Mouse (Mus musculus): ENCODE results near the gene Col28a1. TPM values are rescaled to one million over a fixed set of nuclear protein-coding genes. Genes with fewer than 3 reads are reported as not detected.
"Not testable (repeated sequence)": the region's sequence is repeated elsewhere in the genome, so short reads cannot be mapped to it uniquely, and the experiment has no call there.

Col28a1 gene
- polyA plus RNA-seq, 1 experiment from 2014 or later: 0.58 TPM

- no peaks in the 10 kb centered on the region for H3K4me1 ChIP-seq
- H3K36me3 ChIP-seq: no peaks in the 10 kb centered on the region
- 0 out of 2 replicates have a peak overlapping the region, but pooled peaks have one; percentile 22 for H3K4me3 ChIP-seq
- H3K27ac ChIP-seq: no peak overlapping the region
- WGBS: 46% methylated on average over 7 of the region's 7 CpGs
- H3K27me3 ChIP-seq: no peaks in the 10 kb centered on the region
- H3K9ac ChIP-seq: no peak overlapping the region
- H3K9me3 ChIP-seq: no peaks in the 10 kb centered on the region
- peak overlapping the region; percentile 22 for H3K4me2 ChIP-seq (replicated peaks)
- no peak for ATAC-seq (ENCODE audit: insufficient number of reproducible peaks, insufficient read depth, low FRiP score, low TSS enrichment)
These were observed 208.8 kb downstream of the Col28a1 start for GRCm38 (mm10) chr6:7983646-7983979.

- not testable (repeated sequence) for H3K9ac ChIP-seq; H3K36me3 ChIP-seq; H3K9me3 ChIP-seq; H3K27ac ChIP-seq; H3K4me1 ChIP-seq; H3K27me3 ChIP-seq; ATAC-seq (ENCODE audit: insufficient number of reproducible peaks, insufficient read depth, low FRiP score, low TSS enrichment)
- 66% methylated on average over 32 of the region's 32 CpGs for WGBS
- H3K4me2 ChIP-seq (replicated peaks): peak overlapping the region; percentile 22
- H3K4me3 ChIP-seq: peak overlapping the region; percentile 22; the same call in 1 of the 2 replicates
These were observed 209.3 kb downstream of the Col28a1 start for GRCm38 (mm10) chr6:7982958-7983645.

- no peaks in the 10 kb centered on the region for H3K27me3 ChIP-seq
- H3K4me2 ChIP-seq (replicated peaks): no peak overlapping the region
- WGBS: 45% methylated on average over 5 of the region's 5 CpGs
- H3K4me3 ChIP-seq: no peak overlapping the region
- no peaks in the 10 kb centered on the region for H3K9me3 ChIP-seq
- peaks cover 5% of the 10 kb centered on the region for H3K4me1 ChIP-seq
- no peak for ATAC-seq (ENCODE audit: insufficient number of reproducible peaks, insufficient read depth, low FRiP score, low TSS enrichment)
- H3K27ac ChIP-seq: no peak overlapping the region
- no peak overlapping the region for H3K9ac ChIP-seq
- no peaks in the 10 kb centered on the region for H3K36me3 ChIP-seq
These were observed 221.2 kb downstream of the Col28a1 start for GRCm38 (mm10) chr6:7971020-7971760.

GRCm38 (mm10) chr6:7969376-7969775, 223.0 kb downstream of the Col28a1 start:
- no peak for ATAC-seq (ENCODE audit: insufficient number of reproducible peaks, insufficient read depth, low FRiP score, low TSS enrichment)
- H3K27me3 ChIP-seq: no peaks in the 10 kb centered on the region
- 75% methylated on average over 4 of the region's 4 CpGs for WGBS

GRCm38 (mm10) chr6:7965833-7966522, 226.4 kb downstream of the Col28a1 start:
- Histone ChIP-seq H3K9me3 (no peaks in the 10 kb centered on the region), H3K27me3 (no peaks in the 10 kb centered on the region), H3K4me1 (peaks cover 12% of the 10 kb centered on the region), H3K4me2 (replicated peaks) (no peak overlapping the region), H3K27ac (no peak overlapping the region), H3K9ac (no peak overlapping the region), H3K4me3 (no peak overlapping the region), H3K36me3 (no peaks in the 10 kb centered on the region)
- ATAC-seq (ENCODE audit: insufficient number of reproducible peaks, insufficient read depth, low FRiP score, low TSS enrichment): 0 out of 2 replicates have a peak, but pooled peaks have one; percentile 73
- 26% methylated on average over 11 of the region's 11 CpGs for WGBS

More at GRCm38 (mm10) chr6:7969376-7969775, 223.0 kb downstream of the Col28a1 start:
- no peak overlapping the region for H3K27ac ChIP-seq
- no peak overlapping the region for H3K4me3 ChIP-seq
- H3K4me1 ChIP-seq: peaks cover 12% of the 10 kb centered on the region
- no peak overlapping the region for H3K9ac ChIP-seq
- H3K36me3 ChIP-seq: no peaks in the 10 kb centered on the region
- no peaks in the 10 kb centered on the region for H3K9me3 ChIP-seq
- H3K4me2 ChIP-seq (replicated peaks): no peak overlapping the region

- WGBS: 88% methylated on average over 7 of the region's 7 CpGs
- no peaks in the 10 kb centered on the region for H3K36me3 ChIP-seq
- ATAC-seq (ENCODE audit: insufficient number of reproducible peaks, insufficient read depth, low FRiP score, low TSS enrichment): no peak
- H3K4me3 ChIP-seq: no peak overlapping the region
- H3K27me3 ChIP-seq: no peaks in the 10 kb centered on the region
- no peak overlapping the region for H3K27ac ChIP-seq
- no peak overlapping the region for H3K4me2 ChIP-seq (replicated peaks)
- H3K4me1 ChIP-seq: peaks cover 12% of the 10 kb centered on the region
- H3K9ac ChIP-seq: no peak overlapping the region
- H3K9me3 ChIP-seq: no peaks in the 10 kb centered on the region
These were observed 229.7 kb downstream of the Col28a1 start for GRCm38 (mm10) chr6:7962749-7963148.

GRCm38 (mm10) chr6:7952208-7952607, 240.2 kb downstream of the Col28a1 start:
- Histone ChIP-seq H3K4me3 (no peak overlapping the region), H3K4me1 (0 out of 2 replicates have a peak, but pooled peaks cover 4% of the 10 kb centered on the region), H3K9me3 (no peaks in the 10 kb centered on the region), H3K27me3 (no peaks in the 10 kb centered on the region), H3K9ac (no peak overlapping the region), H3K36me3 (no peaks in the 10 kb centered on the region), H3K4me2 (replicated peaks) (no peak overlapping the region), H3K27ac (no peak overlapping the region)
- ATAC-seq (ENCODE audit: insufficient number of reproducible peaks, insufficient read depth, low FRiP score, low TSS enrichment): no peak
- WGBS: 45% methylated on average over 2 of the region's 2 CpGs

GRCm38 (mm10) chr6:7951778-7952177, 240.6 kb downstream of the Col28a1 start:
- H3K27ac ChIP-seq: no peak overlapping the region
- H3K36me3 ChIP-seq: no peaks in the 10 kb centered on the region
- H3K9ac ChIP-seq: no peak overlapping the region
- no peaks in the 10 kb centered on the region for H3K9me3 ChIP-seq
- no peak for ATAC-seq (ENCODE audit: insufficient number of reproducible peaks, insufficient read depth, low FRiP score, low TSS enrichment)
- no peak overlapping the region for H3K4me2 ChIP-seq (replicated peaks)
- H3K4me3 ChIP-seq: no peak overlapping the region
- 0 out of 2 replicates have a peak, but pooled peaks cover 4% of the 10 kb centered on the region for H3K4me1 ChIP-seq
- no peaks in the 10 kb centered on the region for H3K27me3 ChIP-seq

Other genes with a start within 250 kb of the Col28a1 start
- gene Mios, start 16.6 kb upstream of the Col28a1 start, polyA plus RNA-seq (2016; fragmentation: Nextera tagmentation; extraction: Ambion mirVana): 31.0 and 34.7 TPM in 2 replicates
- gene Rpa3, start 66.6 kb upstream of the Col28a1 start, polyA plus RNA-seq (2016; fragmentation: Nextera tagmentation; extraction: Ambion mirVana): 179 and 181 TPM in 2 replicates
- gene Umad1, start 66.7 kb upstream of the Col28a1 start, polyA plus RNA-seq (2016; fragmentation: Nextera tagmentation; extraction: Ambion mirVana): 15.7 and 20.2 TPM in 2 replicates
- gene Gm45062, start 66.8 kb upstream of the Col28a1 start, polyA plus RNA-seq (2016; fragmentation: Nextera tagmentation; extraction: Ambion mirVana): 10.1 and 11.6 TPM in 2 replicates